In genomic region chr16:26903968-26904367, GRCm38 (mm10) we compare ENCODE assay signal across 14 mouse cellular contexts.
DNase-seq lines count a peak whose midpoint lies in the region; ATAC-seq and TF ChIP-seq lines count a peak whose summit lies in the region.
"Had no signal": no experiment of that assay in that cellular context is flagged by ENCODE, and none has a peak within 500 bp of the region (broad histone marks: within the 10 kb centered on the region; RNA-seq: fewer than 3 reads in every experiment).

No protein-coding gene starts in this region.

- no peaks in the 10 kb centered on the region for H3K4me1 ChIP-seq in cerebellum, adult 2 months (ENCODE audit: control insufficient read depth, insufficient read depth, low read length)
- no peaks in the 10 kb centered on the region for H3K4me1 ChIP-seq in hindbrain, postnatal 0 days (ENCODE audit: insufficient read depth, low read length)
- no peaks in the 10 kb centered on the region for H3K4me1 ChIP-seq in hindbrain, embryonic 12.5 days
- H3K4me1 ChIP-seq in lung, postnatal 0 days (ENCODE audit: insufficient read depth, low read depth, low read length): no peaks in the 10 kb centered on the region
- no peaks in the 10 kb centered on the region for H3K4me1 ChIP-seq in stomach, postnatal 0 days (replicated peaks; ENCODE audit: control insufficient read depth, insufficient read depth)
- H3K4me1 ChIP-seq: lung, embryonic 15.5 days had no signal

- peak; percentile 38; the same call in 1 of the 2 replicates for TF ChIP-seq CTCF in cerebellum, adult 2 months (IDR thresholded peaks at IDR 0.05; ENCODE audit: borderline replicate concordance, insufficient read depth, low read depth, low read length)
- TF ChIP-seq CTCF in hindbrain, postnatal 0 days (IDR thresholded peaks at IDR 0.05; ENCODE audit: low read depth): peak; percentile 60
- TF ChIP-seq CTCF in lung, postnatal 0 days (IDR thresholded peaks at IDR 0.05): peak; percentile 42
- peak; percentile 62 for TF ChIP-seq CTCF in stomach, postnatal 0 days (IDR thresholded peaks at IDR 0.05; ENCODE audit: low read depth)

- no peak overlapping the region for H3K4me3 ChIP-seq in cerebellum, adult 2 months (replicated peaks; ENCODE audit: insufficient read depth, low read depth, low read length)
- H3K4me3 ChIP-seq in hindbrain, postnatal 0 days (ENCODE audit: low read length): no peak overlapping the region
- no peak overlapping the region for H3K4me3 ChIP-seq in hindbrain, embryonic 12.5 days
- H3K4me3 ChIP-seq in lung, postnatal 0 days (ENCODE audit: low read depth, low read length): no peak overlapping the region
- H3K4me3 ChIP-seq in stomach, postnatal 0 days (ENCODE audit: low read depth, low read length): no peak overlapping the region
- H3K4me3 ChIP-seq: erythroblast, embryonic 14.5 days; lung, embryonic 15.5 days had no signal

- no peak for ATAC-seq in hindbrain, postnatal 0 days
- ATAC-seq in hindbrain, embryonic 12.5 days (ENCODE audit: low FRiP score): no peak
- no peak for ATAC-seq in lung, postnatal 0 days
- no peak for ATAC-seq in stomach, postnatal 0 days (ENCODE audit: low FRiP score, low TSS enrichment)

- no peak overlapping the region for H3K9ac ChIP-seq in hindbrain, postnatal 0 days (replicated peaks; ENCODE audit: low read length)
- H3K9ac ChIP-seq in hindbrain, embryonic 12.5 days: no peak overlapping the region
- H3K9ac ChIP-seq in lung, postnatal 0 days (replicated peaks; ENCODE audit: low read depth): no peak overlapping the region
- no peak overlapping the region for H3K9ac ChIP-seq in stomach, postnatal 0 days (ENCODE audit: low read length)
- H3K9ac ChIP-seq: lung, embryonic 15.5 days had no signal

- H3K36me3 ChIP-seq in hindbrain, postnatal 0 days (ENCODE audit: insufficient read depth, low read length): no peaks in the 10 kb centered on the region
- H3K36me3 ChIP-seq in hindbrain, embryonic 12.5 days: no peaks in the 10 kb centered on the region
- H3K36me3 ChIP-seq in lung, postnatal 0 days (ENCODE audit: insufficient read depth, low read length): no peaks in the 10 kb centered on the region
- H3K36me3 ChIP-seq in stomach, postnatal 0 days (ENCODE audit: control insufficient read depth, insufficient read depth, low read length): no peaks in the 10 kb centered on the region
- H3K36me3 ChIP-seq: lung, embryonic 15.5 days had no signal

- peak in 1 of 2 experiments; percentile 3 for DNase-seq in cerebellum, adult 2 months
- DNase-seq in cerebellum, adult 9-10 months: no peak
- peak; percentile 58 for DNase-seq in hindbrain, postnatal 0 days (ENCODE audit: low spot score)
- peak; percentile 19 for DNase-seq in lung, postnatal 0 days (ENCODE audit: low spot score)
- no peak for DNase-seq in lung, adult 18-20 months
- DNase-seq in stomach, postnatal 0 days (ENCODE audit: low spot score): no peak
- no peak for DNase-seq in ovary, adult 18-20 months (ENCODE audit: low spot score)
- DNase-seq: adrenal gland, postnatal 25 days; cerebellum, adult 8-10 months; kidney, postnatal 10 days had no signal

- H3K9me3 ChIP-seq in hindbrain, postnatal 0 days (ENCODE audit: low read length): no peaks in the 10 kb centered on the region
- H3K9me3 ChIP-seq in hindbrain, embryonic 12.5 days (replicated peaks): no peaks in the 10 kb centered on the region
- no peaks in the 10 kb centered on the region for H3K9me3 ChIP-seq in lung, postnatal 0 days (ENCODE audit: low read length)
- no peaks in the 10 kb centered on the region for H3K9me3 ChIP-seq in stomach, postnatal 0 days (ENCODE audit: control insufficient read depth, low read length)
- H3K9me3 ChIP-seq: lung, embryonic 15.5 days had no signal

- no peak overlapping the region for H3K4me2 ChIP-seq in hindbrain, postnatal 0 days (ENCODE audit: low read depth, low read length)
- H3K4me2 ChIP-seq in hindbrain, embryonic 12.5 days (replicated peaks): no peak overlapping the region
- no peak overlapping the region for H3K4me2 ChIP-seq in lung, postnatal 0 days (replicated peaks; ENCODE audit: low read depth, low read length)
- H3K4me2 ChIP-seq in stomach, postnatal 0 days (replicated peaks; ENCODE audit: low read depth): no peak overlapping the region
- H3K4me2 ChIP-seq: lung, embryonic 15.5 days; midbrain, embryonic 11.5 days had no signal

- H3K27ac ChIP-seq in cerebellum, adult 2 months (ENCODE audit: insufficient read depth, low read length): no peak overlapping the region
- no peak overlapping the region for H3K27ac ChIP-seq in hindbrain, postnatal 0 days
- no peak overlapping the region for H3K27ac ChIP-seq in hindbrain, embryonic 12.5 days
- no peak overlapping the region for H3K27ac ChIP-seq in lung, postnatal 0 days (ENCODE audit: low read length)
- H3K27ac ChIP-seq in stomach, postnatal 0 days (replicated peaks): no peak overlapping the region
- H3K27ac ChIP-seq: lung, embryonic 15.5 days had no signal

- TF ChIP-seq POLR2A in cerebellum, adult 2 months (IDR thresholded peaks at IDR 0.05; ENCODE audit: borderline replicate concordance, insufficient read depth, low read length): no peak

- TF ChIP-seq EP300 in lung, postnatal 0 days (IDR thresholded peaks at IDR 0.05): no peak
- no peak for TF ChIP-seq EP300 in stomach, postnatal 0 days (optimal IDR thresholded peaks at IDR 0.05)

- H3K27me3 ChIP-seq in cerebellum, adult 2 months (ENCODE audit: control insufficient read depth, insufficient read depth, low read length): no peaks in the 10 kb centered on the region
- H3K27me3 ChIP-seq in hindbrain, postnatal 0 days (ENCODE audit: insufficient read depth, low read length): no peaks in the 10 kb centered on the region
- no peaks in the 10 kb centered on the region for H3K27me3 ChIP-seq in hindbrain, embryonic 12.5 days
- no peaks in the 10 kb centered on the region for H3K27me3 ChIP-seq in lung, postnatal 0 days (replicated peaks; ENCODE audit: insufficient read depth, low read length)
- H3K27me3 ChIP-seq in stomach, postnatal 0 days (ENCODE audit: control insufficient read depth, insufficient read depth, low read length): no peaks in the 10 kb centered on the region
- H3K27me3 ChIP-seq: lung, embryonic 15.5 days had no signal

- 83% methylated on average over 1 of the region's 1 CpGs for WGBS in cerebellum, adult 2 months
- 81% methylated on average over 1 of the region's 1 CpGs for WGBS in hindbrain, postnatal 0 days
- WGBS in hindbrain, embryonic 12.5 days: 96% methylated on average over 1 of the region's 1 CpGs
- 64% methylated on average over 1 of the region's 1 CpGs for WGBS in lung, postnatal 0 days
- WGBS in stomach, postnatal 0 days: 88% methylated on average over 1 of the region's 1 CpGs

Comparison
In these comparisons a context has a peak if more than half of its experiments do, and no peak if none do; other contexts are left out.
1. DNase-seq: peak in hindbrain, postnatal 0 days (single experiment) and lung, postnatal 0 days (single experiment); none in cerebellum, adult 9-10 months (single experiment), lung, adult 18-20 months (0 of 2), stomach, postnatal 0 days (single experiment) and ovary, adult 18-20 months (single experiment).
2. Peak in every context shown above with its lines, with median percentiles within 50 percentile points of each other: CTCF ChIP-seq.